Mouse (Mus musculus) ES-CJ7 (cell line): ENCODE data around the gene Glod4.
A peak's percentile ranks its signal among the peaks of the same experiment; 100 is the strongest.

ENCODE experiments used
- DNase-seq: peaks from one replicate; pipeline ENCODE4 v3.0.0; 2011; ENCODE audit warnings: low read depth, low spot score

Glod4 gene

DNA sequence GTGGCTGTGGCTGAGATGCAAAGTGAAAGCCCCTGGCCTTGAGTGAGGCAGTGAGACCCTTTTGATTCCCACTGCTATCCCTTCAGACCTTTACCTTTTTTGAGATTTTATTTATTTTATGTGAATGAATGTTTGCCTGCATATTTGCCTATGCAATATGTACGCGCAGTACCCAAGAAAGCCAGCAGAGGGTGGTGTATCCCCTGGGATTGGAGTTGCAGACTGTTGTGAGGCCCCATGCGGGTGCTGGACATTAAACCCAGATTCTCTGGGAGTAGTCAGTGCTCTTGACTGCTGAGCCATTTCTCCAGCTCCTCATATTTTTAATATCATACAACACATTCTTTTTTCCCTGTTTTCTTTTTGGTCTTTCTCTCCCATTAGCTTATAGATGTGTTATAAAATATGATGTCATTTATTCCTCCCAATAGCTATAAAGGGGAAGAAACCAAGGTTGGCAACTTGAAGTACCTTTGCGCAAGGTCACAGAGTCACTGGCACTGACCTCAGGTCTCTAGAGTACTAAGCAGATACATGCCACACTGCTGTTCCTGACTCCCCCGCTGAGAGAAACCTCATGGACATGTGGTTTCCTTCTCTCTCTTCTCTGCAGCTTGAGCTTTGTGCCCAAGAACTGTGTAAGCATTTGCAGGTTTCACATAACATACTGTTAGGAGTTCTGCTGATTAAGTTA lies 157.5 kb downstream of the Glod4 start:
- peak; percentile 45 for DNase-seq

DNA sequence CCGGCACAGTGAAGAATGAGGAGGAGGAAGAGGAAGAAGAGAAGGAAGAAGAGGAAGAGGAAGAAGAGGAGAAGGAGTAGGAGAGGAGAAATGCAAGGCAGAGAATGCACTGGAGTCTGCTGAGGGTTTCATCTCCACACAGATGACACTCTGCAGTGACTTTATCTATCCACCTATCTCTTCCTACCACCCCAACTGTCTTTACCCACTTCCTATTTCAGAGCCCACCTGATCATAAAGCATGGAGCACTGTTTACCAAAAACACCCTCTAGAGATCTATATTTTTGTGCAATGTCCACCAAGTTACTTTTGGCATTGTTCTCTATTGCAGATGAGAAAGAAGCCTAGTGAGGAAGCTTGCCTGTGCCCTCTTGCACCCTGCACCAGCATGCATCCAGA lies 158.6 kb downstream of the Glod4 start:
- no peak for DNase-seq

DNA sequence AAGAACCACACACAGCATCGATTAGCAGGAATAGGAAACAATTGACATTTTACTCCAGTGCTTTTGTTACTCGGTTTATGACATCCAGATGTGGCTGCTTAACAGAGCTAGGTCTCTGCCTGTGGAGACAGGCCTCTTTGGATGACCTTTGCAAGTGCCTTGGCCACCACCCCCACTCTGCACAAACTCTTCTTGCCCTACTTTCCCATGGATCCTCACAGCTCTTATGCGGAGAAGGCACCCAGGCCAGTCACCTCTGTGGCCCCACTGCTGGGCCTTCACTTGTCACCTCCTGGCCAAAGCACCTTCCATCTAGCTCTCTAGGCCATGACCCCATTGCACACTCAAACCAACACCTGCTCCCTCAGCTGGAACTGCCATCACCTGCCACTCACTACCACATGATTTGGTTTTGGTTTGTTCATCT lies 159.6 kb downstream of the Glod4 start:
- DNase-seq = no peak

DNA sequence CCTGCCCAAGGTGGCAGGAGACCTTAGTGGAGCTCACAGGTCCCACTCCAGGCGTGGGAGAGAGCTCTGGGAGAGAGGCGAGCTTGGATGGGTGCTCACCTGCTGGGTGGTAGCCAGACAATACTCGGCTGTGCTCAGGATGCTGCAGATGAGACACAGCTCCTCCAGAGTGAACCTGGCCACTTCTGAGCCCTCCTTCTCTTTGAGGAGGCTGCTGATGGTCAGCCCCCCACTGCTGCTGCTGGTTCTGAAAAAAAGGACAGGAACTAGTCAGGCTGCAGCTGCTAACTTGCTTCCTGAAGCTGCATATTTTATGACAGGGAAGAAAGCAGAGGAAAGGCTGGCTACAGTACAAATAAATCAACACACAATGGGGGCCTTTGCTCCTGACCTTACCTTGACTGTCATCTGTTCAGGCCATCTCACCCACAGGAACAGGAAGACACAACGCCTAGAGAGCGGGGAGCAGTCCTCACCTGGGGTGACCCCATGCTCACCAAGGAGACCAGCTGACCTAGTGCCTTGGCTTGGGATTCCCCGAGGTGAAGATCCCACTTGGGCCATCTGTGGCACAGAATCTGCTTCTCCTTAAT lies 162.4 kb downstream of the Glod4 start:
- no peak for DNase-seq

DNA sequence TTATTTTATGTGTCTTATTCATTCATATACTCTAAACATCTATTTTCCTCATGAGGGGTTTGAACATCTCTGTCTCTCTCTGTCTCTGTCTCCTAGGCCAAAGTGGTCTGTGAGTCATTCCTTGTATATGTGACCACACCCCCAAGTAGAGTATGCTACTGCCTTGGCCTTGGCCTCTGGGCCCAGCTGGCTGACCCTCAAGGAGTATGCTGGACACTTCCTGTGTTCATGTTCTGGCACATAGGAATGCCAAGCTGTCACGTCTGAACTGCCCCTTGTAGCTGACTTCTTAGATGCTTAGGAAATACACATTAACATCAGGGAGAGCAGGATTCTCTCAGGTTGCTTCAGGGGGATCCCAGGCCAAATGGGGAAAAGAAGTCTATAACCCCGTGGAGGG lies 163.2 kb downstream of the Glod4 start:
- no peak for DNase-seq

DNA sequence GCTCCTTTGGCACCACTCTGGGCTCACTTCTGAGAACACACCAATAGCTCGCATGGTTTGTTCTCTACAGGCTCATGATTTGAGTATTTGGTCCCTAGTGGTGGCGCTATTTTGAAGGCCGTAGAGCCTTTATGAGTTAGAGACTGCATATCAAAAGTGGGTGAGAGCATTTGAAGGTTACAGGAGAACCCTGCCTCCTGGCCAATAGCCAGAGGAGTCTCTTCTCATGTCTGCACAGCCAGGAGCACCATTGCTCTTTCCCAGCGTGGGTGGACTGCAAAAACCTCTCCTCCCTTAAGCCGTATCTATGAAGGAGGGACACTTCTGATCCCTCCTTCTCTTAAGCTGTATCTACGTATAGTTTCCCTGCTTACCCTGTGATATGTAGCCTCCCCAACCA lies 166.2 kb downstream of the Glod4 start:
- no peak for DNase-seq

DNA sequence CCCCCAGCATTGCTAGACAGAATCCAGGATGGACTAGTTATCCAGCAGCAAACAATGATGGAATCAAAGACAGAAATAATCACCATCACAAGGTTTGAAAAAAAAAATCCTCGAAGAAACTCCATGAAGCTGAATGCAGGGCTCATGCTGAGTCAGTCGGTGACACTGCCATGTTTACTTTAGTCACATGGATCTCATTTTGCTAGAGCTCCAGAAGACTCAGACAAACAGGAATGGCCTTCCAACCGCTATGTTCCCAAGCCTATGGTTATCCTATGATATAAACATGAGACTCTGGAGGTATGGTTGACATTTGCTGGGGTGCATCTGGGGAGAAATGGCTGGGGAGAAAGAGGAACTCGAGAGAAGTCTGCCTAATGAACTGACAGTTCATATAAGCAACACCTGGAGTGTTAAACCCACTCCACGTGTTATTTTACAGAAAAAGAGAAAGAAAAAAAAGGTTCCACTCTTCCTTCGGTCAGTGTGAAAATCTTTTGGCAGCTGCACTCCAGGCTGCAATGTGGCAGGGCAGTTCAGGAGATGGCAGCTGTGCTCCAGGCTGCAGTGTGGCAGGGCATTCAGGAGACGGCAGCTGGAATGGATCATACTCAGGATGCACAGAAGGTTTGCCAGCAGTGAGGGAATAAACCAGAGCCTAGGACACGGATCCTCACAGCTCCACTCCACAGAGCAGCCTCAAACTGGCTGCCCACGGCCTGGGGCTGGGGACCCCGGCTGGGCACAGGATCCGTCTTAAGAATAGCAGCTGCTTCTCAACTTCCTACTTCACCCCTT lies 169.0 kb downstream of the Glod4 start:
- DNase-seq = no peak
